Mouse (Mus musculus): ENCODE measurements at regions not wholly inside any gene's neighbourhood (a gene's known extent, or its start where the extent isn't known, plus 50 kb on each side); places are given as distances from the start of the nearest gene placed in this dataset.

GRCm38 (mm10) chr9:25374161-25374560, 107.2 kb upstream of the Eepd1 start:
- DNase-seq, result no peak

GRCm38 (mm10) chr9:25376209-25376608, 105.1 kb upstream of the Eepd1 start:
- no peak for DNase-seq

- DNase-seq, result peak in 1 of 2 experiments; percentile 30
These were observed 103.3 kb upstream of the Eepd1 start for GRCm38 (mm10) chr9:25377771-25378747.

GRCm38 (mm10) chr9:25385333-25385732, 96.0 kb upstream of the Eepd1 start:
- no peak for DNase-seq

GRCm38 (mm10) chr9:25387876-25388650, 93.3 kb upstream of the Eepd1 start:
- peak in 1 of 2 experiments; percentile 49 for DNase-seq

- DNase-seq, result no peak
These were observed 92.0 kb upstream of the Eepd1 start for GRCm38 (mm10) chr9:25389351-25389750.

- no peak for DNase-seq
These were observed 80.6 kb upstream of the Eepd1 start for GRCm38 (mm10) chr9:25400647-25401335.

- no peak for DNase-seq
These were observed 75.5 kb upstream of the Eepd1 start for GRCm38 (mm10) chr9:25405848-25406247.

- DNase-seq, result no peak
These were observed 72.8 kb upstream of the Eepd1 start for GRCm38 (mm10) chr9:25408518-25408917.

GRCm38 (mm10) chr9:25409729-25410128, 71.6 kb upstream of the Eepd1 start:
- no peak for DNase-seq

- DNase-seq, result no peak
These were observed 67.5 kb upstream of the Eepd1 start for GRCm38 (mm10) chr9:25413873-25414272.

GRCm38 (mm10) chr9:25414315-25414714, 67.0 kb upstream of the Eepd1 start:
- DNase-seq, result peak in 1 of 2 experiments; percentile 9

- no peak for DNase-seq
These were observed 54.4 kb upstream of the Eepd1 start for GRCm38 (mm10) chr9:25426941-25427340.

- no peak for DNase-seq
These were observed 51.7 kb upstream of the Eepd1 start for GRCm38 (mm10) chr9:25429450-25430213.
